Mouse (Mus musculus) A20 (cell line): ENCODE measurements at regions not wholly inside any gene's neighbourhood (a gene's known extent, or its start where the extent isn't known, plus 50 kb on each side); places are given as distances from the start of the nearest gene placed in this dataset.

Experiments used
- DNase-seq: peaks from one replicate; pipeline ENCODE4 v3.0.0-alpha.2; 2011; ENCODE audit warnings: low read depth, low spot score

- no peak for DNase-seq
Measured at GRCm38 (mm10) chr2:144123395-144124034, 90.7 kb downstream of the Banf2 start.

- DNase-seq, result no peak
Measured at GRCm38 (mm10) chr2:144127082-144128037, 94.5 kb downstream of the Banf2 start.

DNA sequence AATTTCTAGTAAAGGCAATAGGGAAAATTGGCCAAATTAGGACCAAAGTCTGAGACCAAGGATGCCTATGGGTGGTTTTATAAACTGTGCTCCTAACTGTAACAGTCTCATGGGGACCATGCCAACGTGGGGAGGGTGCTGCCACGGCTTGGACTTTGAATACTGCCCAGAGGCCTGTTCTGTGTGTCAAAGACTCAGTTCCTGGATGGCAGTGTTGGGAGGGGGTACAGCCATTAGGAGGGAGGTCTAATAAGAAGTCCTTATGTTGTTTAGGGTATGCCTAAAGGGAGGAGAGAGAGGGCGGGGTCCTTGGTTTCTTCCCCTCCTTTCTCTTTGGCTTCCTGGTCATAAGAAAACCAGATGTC lies 95.2 kb downstream of the Banf2 start:
- no peak for DNase-seq

- DNase-seq, result no peak
Measured at GRCm38 (mm10) chr2:144128527-144128926, 95.7 kb downstream of the Banf2 start.

GRCm38 (mm10) chr2:144133806-144134574 lies 101.1 kb downstream of the Banf2 start:
- no peak for DNase-seq

DNA sequence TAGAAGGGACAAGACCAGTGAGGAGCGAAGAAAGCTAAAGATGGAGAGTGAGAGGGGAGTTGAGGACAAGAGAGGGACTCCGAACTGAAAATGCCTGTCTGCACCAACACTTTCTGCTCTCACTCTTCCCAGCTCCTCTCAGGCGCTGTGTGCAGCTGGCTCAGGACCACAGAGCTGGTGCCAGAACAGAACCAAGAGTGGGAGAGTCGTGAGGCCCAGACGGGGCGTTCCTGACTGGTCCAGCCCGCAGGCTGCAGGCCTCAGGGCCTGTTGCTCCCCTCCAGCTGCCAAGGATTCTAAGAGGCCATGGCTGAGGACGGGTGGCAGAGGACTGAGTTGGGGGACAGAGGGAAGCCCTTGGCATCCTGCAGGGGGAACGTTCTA lies 101.7 kb downstream of the Banf2 start:
- no peak for DNase-seq

DNA sequence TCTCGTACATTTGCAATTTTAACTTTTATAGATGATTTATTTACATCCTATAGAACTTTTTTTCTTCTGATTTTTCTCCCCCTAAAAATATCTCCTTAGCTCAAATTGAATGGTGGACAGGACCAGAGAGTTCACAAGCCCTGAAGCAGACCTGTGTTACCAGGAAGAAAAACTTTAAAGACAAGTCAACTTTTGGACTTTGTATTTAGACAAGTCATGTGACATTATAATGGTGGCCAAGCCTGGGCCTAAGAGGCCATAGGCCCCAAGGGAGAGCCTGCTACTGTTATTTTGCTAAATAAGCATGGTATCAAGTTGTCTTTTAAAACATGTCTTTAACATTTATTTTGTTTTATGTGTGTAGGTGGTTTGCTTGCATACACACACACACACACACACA lies 102.7 kb downstream of the Banf2 start:
- DNase-seq, result no peak

GRCm38 (mm10) chr2:144143620-144144384 lies 110.9 kb downstream of the Banf2 start:
- no peak for DNase-seq

- no peak for DNase-seq
Measured at GRCm38 (mm10) chr2:144144486-144145136, 111.8 kb downstream of the Banf2 start.

- no peak for DNase-seq
Measured at GRCm38 (mm10) chr2:144156456-144157211, 113.8 kb upstream of the Mgme1 start.

DNA sequence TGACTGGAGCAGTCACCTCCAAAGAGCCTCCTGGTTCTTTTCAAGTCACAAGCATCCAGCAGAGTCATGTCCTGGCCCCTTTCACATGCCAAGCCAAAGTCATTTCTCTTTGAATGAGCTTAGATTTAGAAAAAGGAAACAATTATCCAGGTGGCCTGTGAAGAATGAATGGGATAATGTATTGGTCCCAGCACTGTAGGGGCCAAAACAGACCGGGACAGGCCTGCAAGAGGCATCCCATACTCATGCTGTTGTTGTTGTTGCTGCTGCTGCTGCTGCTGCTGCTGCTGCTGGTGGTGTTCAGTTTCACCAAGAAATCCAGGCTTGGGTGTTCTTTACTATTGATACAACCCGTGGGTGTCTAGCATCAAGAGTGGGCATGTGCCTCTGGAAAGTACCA lies 113.1 kb upstream of the Mgme1 start:
- DNase-seq, result no peak

- no peak for DNase-seq
Measured at GRCm38 (mm10) chr2:144158256-144158655, 112.2 kb upstream of the Mgme1 start.

- no peak for DNase-seq
Measured at GRCm38 (mm10) chr2:144159854-144160331, 110.6 kb upstream of the Mgme1 start.

GRCm38 (mm10) chr2:144160434-144160833 lies 110.0 kb upstream of the Mgme1 start:
- DNase-seq, result no peak

DNA sequence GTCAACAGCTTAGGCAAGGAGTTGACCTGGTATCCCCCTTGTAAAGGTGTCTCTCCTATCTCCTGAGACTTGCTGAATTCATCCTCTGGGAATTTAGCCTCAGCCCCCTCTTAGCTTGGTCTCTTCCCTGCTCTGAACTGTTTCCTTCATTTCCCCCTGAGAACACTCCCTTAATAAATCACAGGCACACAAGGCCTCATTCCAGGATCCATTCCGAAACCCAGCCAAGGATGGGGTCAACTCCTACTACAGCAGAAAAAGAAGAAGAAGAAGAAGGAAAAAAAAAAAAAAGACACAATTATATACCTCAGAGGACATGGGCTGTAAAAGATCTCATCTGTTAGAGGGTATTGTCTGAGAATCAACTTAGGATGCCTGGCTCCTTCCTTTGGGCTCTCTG lies 108.6 kb upstream of the Mgme1 start:
- DNase-seq, result no peak

GRCm38 (mm10) chr2:144164102-144164501 lies 106.4 kb upstream of the Mgme1 start:
- DNase-seq, result no peak

- peak; percentile 70 for DNase-seq
Measured at GRCm38 (mm10) chr2:144164986-144165821, 105.3 kb upstream of the Mgme1 start.

DNA sequence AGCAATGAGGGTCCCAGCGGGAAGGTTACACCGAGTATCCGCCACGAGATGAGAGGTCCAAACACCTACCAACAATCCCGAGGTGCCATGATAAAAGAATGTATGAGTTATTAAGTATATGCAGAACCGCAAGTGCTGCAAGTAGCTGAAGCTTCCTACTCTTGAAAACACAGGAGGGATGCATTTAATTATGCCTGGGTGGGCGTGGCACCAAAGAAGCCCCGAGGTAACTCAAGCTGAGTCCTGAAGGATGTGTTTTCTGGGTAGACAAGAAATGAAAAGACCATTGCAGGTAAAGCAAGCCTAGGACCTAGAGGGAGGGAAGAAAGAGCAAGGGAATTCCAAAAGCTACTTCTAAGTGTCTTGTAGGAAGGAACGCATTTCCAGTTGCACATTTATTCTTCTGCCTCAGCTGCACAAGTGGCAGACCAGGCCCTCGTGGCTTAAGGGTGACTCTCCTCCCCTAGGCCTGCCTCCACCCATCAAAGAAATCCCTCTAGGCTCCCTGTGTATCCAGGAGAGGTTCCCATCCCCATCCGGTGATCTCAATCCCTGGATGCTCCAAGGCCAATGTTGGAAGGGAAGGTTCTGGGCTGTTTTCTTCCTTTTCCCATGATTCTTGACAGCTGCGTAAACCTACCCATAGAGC lies 104.2 kb upstream of the Mgme1 start:
- DNase-seq, result no peak
